Mouse (Mus musculus) limb, embryonic 14.5 days (tissue): ENCODE results near the gene Nckipsd. TPM values are rescaled to one million over a fixed set of nuclear protein-coding genes. Genes with fewer than 3 reads are reported as not detected.
A peak's percentile ranks its signal among the peaks of the same experiment; 100 is the strongest.

ENCODE experiments used
- ATAC-seq: fragments of 200-750 bp; cut with Nextera tagmentation; 2 replicates; pipeline ENCODE4 v1.8.0; 2017; ENCODE audit warnings: low read depth, moderate number of reproducible peaks, moderate TSS enrichment; ENCODE audit not compliant: low FRiP score
- DNase-seq: peaks from one replicate; pipeline ENCODE4 v3.0.0-alpha.2; 2015; ENCODE audit warnings: low spot score
- H3K27ac ChIP-seq: fragments of 300-500 bp; sonication (generic); replicated peaks from 2 replicates; pipeline ENCODE4 v1.5.1; 2014; ENCODE audit warnings: low read depth, mild to moderate bottlenecking, low read length, moderate library complexity, mixed read lengths
- H3K27me3 ChIP-seq: fragments of 300-500 bp; sonication (generic); 2 replicates; pipeline ENCODE4 v1.6.1; 2014; ENCODE audit warnings: low read length, mixed read lengths; ENCODE audit not compliant: control insufficient read depth, insufficient read depth
- H3K36me3 ChIP-seq: fragments of 300-500 bp; sonication (generic); 2 replicates; pipeline ENCODE4 v1.6.1; 2014; ENCODE audit warnings: mild to moderate bottlenecking, low read length, moderate library complexity, mixed read lengths; ENCODE audit not compliant: control insufficient read depth, insufficient read depth
- H3K4me1 ChIP-seq: fragments of 300-500 bp; sonication (generic); 2 replicates; pipeline ENCODE4 v1.6.1; 2014; ENCODE audit warnings: antibody characterized with exemption, low read length, mixed read lengths; ENCODE audit not compliant: control insufficient read depth, insufficient read depth
- H3K4me2 ChIP-seq: fragments of 300-500 bp; sonication (generic); replicated peaks from 2 replicates; pipeline ENCODE4 v1.6.1; 2014; ENCODE audit warnings: low read depth, mild to moderate bottlenecking, low read length, moderate library complexity; ENCODE audit not compliant: severe bottlenecking
- H3K4me3 ChIP-seq: fragments of 300-500 bp; sonication (generic); replicated peaks from 2 replicates; pipeline ENCODE4 v1.5.1; 2014; ENCODE audit warnings: low read length
- H3K9ac ChIP-seq: fragments of 300-500 bp; sonication (generic); 2 replicates; pipeline ENCODE4 v1.6.1; 2014; ENCODE audit warnings: mild to moderate bottlenecking, low read depth, low read length, moderate library complexity; ENCODE audit not compliant: severe bottlenecking
- H3K9me3 ChIP-seq: fragments of 300-500 bp; sonication (generic); 2 replicates; pipeline ENCODE4 v1.6.1; 2016; ENCODE audit warnings: low read length; ENCODE audit not compliant: control insufficient read depth
- POLR2A ChIP-seq: fragments of 200-500 bp; IDR thresholded peaks from 2 replicates; pipeline ENCODE4 v1.8.0; 2012; ENCODE audit warnings: inconsistent platforms, mild to moderate bottlenecking, moderate library complexity, borderline replicate concordance; ENCODE audit not compliant: insufficient read depth, insufficient read length; ENCODE audit errors: extremely low read depth
- WGBS: fragments of 180-500 bp; shearing (Covaris S2); extraction: QIAGEN DNeasy Blood & Tissue Kit; methylation state at CpG from one replicate; pipeline ENCODE4 v1.1.7; 2014; 5-methylcytosine and 5-hydroxymethylcytosine counted together
- polyA plus RNA-seq, 2 experiments: library from polyadenylated mRNA; depleted of rRNA in 1 of 2; stranded (reverse) in 1 of 2; unstranded in 1 of 2; fragments of >200 nt; fragmentation: Nextera tagmentation in 1 of 2; extraction: Ambion mirVana in 1 of 2; gene quantifications; 2 replicates each; pipeline versions ENCODE4 v1.2.1 to v1.2.3; 2012 to 2014

Nckipsd gene
- polyA plus RNA-seq (2012; rRNA removed): 24.0 and 30.1 TPM in 2 replicates
- polyA plus RNA-seq (2014; fragmentation: Nextera tagmentation; extraction: Ambion mirVana): 14.0 and 17.2 TPM in 2 replicates

DNA sequence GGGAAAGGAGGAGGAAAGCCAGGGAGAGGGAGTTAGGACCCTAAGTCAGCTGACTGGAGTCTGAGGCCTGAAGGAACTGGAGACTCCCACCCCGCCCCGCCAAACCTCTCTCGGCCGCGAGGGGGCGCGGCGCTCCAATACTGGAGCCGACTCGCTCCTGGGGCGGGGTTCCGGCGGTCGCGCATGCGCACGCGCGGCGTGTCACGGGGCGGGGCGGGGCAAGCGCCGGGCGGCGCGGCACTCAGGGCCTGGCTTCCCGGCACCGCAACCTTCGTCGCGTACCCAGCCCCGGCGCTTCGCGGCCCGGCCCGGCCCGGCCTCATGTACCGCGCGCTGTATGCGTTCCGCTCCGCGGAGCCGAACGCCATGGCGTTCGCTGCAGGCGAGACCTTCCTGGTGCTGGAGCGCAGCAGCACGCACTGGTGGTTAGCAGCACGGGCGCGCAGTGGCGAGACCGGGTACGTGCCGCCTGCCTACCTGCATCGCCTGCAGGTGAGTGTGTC, at the start of gene Nckipsd:
Nckipsd (plus strand) TSS at position 206 of the 503 bp plus-strand sequence.
- H3K4me3 ChIP-seq: peak within 1 kb of the TSS; percentile 78
- H3K4me1 ChIP-seq: no peaks in the 10 kb centered on the region; the same call in 1 of the 2 replicates
- H3K27ac ChIP-seq: no peak within 1 kb of the TSS
- DNase-seq (peak; percentile 94), ATAC-seq (peak; percentile 90)
- peak within 1 kb of the TSS; percentile 88 for H3K4me2 ChIP-seq
- no peaks in the 10 kb centered on the region for H3K9me3 ChIP-seq
- no peaks in the 10 kb centered on the region for H3K27me3 ChIP-seq
- peaks cover 70% of the 10 kb centered on the region for H3K36me3 ChIP-seq
- TF ChIP-seq POLR2A: 0 out of 2 replicates have a peak, but pooled peaks have one; percentile 14
- WGBS: 1% methylated on average over 30 of the region's 62 CpGs
- peak within 1 kb of the TSS; percentile 86 for H3K9ac ChIP-seq

DNA sequence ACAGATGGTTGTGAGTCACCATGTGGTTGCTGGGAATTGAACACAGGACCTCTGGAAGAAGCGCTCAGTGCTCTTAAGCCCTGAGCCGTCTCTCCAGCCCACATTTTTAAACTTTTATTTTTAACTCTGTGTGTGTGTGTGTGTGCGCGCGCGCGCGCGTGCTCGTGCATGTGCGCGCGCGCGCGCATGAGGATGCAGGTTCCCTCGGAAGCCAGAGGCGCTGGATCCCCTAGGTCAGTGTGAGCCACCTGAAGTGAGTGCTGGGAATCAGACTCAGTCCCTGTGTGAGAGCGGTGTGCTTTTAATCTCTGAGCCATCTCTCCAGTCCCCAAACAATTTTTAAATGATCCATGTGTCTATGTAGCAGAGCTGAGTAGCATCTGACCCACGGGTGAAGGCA, 49.0 kb upstream of the Nckipsd start:
- TF ChIP-seq POLR2A: no peak
- 97% methylated on average over 20 of the region's 20 CpGs for WGBS
- ATAC-seq: no peak
- no peak for DNase-seq
- no peaks in the 10 kb centered on the region for H3K4me1 ChIP-seq
- H3K36me3 ChIP-seq: no peaks in the 10 kb centered on the region
- H3K9me3 ChIP-seq: no peaks in the 10 kb centered on the region
- no peak overlapping the region for H3K4me3 ChIP-seq
- H3K27me3 ChIP-seq: no peaks in the 10 kb centered on the region
- H3K27ac ChIP-seq: no peak overlapping the region
- no peak overlapping the region for H3K9ac ChIP-seq
- no peak overlapping the region for H3K4me2 ChIP-seq

DNA sequence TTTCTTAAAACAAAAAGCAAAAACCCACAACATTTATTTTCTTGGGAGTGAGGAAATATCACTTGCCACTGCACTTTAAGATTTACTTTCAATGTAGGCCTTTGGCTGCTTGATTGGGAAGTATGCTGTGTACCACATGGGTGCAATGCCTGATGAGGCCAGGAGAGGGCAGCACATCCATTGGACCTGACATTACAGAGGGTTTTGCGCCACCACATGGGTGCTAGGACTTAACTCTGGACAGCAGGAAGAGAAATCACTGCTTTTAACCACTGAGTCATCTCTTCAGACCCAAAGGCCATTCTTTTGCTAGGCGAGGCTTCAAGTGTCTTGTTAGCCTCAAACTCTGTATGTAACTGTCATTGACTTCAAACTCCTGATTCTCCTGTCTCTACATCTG, 48.4 kb upstream of the Nckipsd start:
- H3K4me2 ChIP-seq: no peak overlapping the region
- H3K27me3 ChIP-seq: no peaks in the 10 kb centered on the region
- TF ChIP-seq POLR2A: no peak
- no peaks in the 10 kb centered on the region for H3K4me1 ChIP-seq
- 66% methylated on average over 2 of the region's 2 CpGs for WGBS
- H3K4me3 ChIP-seq: no peak overlapping the region
- DNase-seq (no peak), ATAC-seq (no peak)
- no peak overlapping the region for H3K9ac ChIP-seq
- no peak overlapping the region for H3K27ac ChIP-seq
- H3K9me3 ChIP-seq: no peaks in the 10 kb centered on the region
- H3K36me3 ChIP-seq: no peaks in the 10 kb centered on the region

DNA sequence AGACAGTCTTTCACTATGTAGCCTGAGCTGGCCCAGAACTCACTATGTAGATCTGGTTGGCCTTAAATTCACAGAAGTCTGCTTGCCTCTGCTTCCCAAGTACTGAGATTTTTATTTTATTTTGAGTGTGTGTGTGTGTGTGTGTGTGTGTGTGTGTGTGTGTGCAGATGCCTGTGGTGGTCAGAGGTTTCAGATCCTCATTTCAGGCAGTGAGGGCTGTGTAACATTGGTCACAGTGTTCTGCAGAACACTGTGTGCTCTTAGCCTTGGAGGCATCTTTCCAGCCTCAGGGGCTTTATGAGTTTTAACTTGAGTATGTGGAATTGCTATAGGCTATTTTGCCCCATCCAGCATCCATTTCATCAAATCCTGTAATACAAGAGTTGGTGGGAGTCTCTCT, 46.6 kb upstream of the Nckipsd start:
- no peaks in the 10 kb centered on the region for H3K36me3 ChIP-seq
- no peaks in the 10 kb centered on the region for H3K27me3 ChIP-seq
- TF ChIP-seq POLR2A: no peak
- no peak overlapping the region for H3K27ac ChIP-seq
- no peaks in the 10 kb centered on the region for H3K4me1 ChIP-seq
- no peaks in the 10 kb centered on the region for H3K9me3 ChIP-seq
- ATAC-seq: no peak
- no peak overlapping the region for H3K9ac ChIP-seq
- H3K4me2 ChIP-seq: no peak overlapping the region
- no peak overlapping the region for H3K4me3 ChIP-seq
- DNase-seq: no peak

DNA sequence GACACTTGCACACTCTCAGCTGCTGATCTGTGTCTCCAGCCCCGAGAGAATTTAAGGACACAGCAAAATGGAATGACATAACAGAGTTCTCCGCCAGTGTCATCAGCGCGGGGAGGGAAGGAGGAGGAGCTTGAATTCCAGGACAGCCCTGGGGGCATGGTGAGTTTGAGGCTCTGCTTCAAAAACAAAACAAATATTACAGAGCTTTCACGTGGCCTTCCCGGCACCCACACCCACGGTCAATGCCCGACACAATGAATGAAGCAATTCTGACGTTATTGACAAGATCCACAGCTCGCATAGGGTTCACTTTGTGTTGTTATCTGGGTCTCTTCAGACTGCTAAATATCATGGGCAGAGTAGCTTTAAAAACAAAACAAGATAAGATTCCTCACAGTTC, 43.2 kb upstream of the Nckipsd start:
- no peaks in the 10 kb centered on the region for H3K9me3 ChIP-seq
- no peak overlapping the region for H3K4me3 ChIP-seq
- H3K9ac ChIP-seq: no peak overlapping the region
- no peaks in the 10 kb centered on the region for H3K4me1 ChIP-seq
- 79% methylated on average over 10 of the region's 10 CpGs for WGBS
- no peaks in the 10 kb centered on the region for H3K27me3 ChIP-seq
- H3K36me3 ChIP-seq: no peaks in the 10 kb centered on the region
- H3K4me2 ChIP-seq: no peak overlapping the region
- no peak overlapping the region for H3K27ac ChIP-seq
- no peak for ATAC-seq
- DNase-seq: no peak
- no peak for TF ChIP-seq POLR2A
